Mouse (Mus musculus): Measurements from ENCODE around the gene Slc10a7.
A peak's percentile ranks its signal among the peaks of the same experiment; 100 is the strongest.

Gene Slc10a7

DNA sequence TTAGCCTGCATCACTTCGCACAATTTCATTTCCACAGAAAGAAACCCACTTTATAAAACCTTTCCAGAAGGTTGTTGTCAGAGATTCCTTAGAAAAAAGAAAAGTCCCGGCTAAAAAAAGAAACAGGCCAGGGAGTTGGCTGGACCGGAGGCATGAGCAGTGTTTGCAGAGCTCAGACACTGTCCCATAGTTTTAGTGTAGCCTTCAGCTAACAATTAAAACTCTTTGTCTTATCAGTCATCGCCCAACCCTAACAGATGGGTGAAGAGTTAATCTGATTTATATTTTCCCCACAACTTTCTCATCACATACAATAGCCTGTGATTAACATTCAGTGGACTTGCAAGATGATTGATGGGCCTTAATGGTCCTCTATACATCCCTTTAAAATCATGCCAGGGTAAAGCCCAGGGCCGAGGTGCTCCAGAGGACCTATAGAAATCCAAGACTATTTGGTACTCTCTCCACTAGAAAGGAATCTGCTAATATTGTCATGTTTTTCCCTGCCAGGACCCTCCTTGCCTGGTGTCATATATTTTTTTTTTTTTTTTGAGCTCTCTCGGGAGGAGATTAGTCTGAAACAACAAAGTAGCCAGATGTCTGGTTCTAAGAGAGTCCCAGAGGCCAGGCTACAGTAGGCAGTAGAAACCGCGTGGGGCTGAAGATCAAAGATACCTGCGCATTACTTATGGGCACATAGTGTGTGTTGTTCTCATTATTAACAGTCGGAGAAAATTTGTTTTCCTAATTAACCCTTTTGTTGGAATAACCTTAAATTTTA lies 41.0 kb downstream of the Slc10a7 start:
- DNase-seq, result no peak

DNA sequence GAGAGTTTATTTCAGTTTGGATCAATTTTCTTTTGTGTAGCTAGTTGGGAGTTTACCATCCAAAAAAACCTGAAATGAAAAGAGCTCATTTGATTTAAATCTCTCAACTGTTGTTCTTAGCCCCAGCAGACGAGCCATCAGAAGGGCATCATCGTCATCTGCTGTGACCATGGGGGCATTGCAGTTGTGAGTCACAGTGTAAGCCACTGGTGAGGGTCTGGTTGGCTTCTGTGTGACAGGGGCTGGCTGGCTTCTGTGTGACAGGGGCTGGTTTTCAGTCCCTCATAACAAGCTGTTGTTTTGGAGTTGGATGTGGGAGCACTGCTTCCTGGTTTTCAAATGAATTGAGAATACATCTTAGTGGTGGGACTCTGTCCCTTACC lies 41.6 kb downstream of the Slc10a7 start:
- no peak for DNase-seq

DNA sequence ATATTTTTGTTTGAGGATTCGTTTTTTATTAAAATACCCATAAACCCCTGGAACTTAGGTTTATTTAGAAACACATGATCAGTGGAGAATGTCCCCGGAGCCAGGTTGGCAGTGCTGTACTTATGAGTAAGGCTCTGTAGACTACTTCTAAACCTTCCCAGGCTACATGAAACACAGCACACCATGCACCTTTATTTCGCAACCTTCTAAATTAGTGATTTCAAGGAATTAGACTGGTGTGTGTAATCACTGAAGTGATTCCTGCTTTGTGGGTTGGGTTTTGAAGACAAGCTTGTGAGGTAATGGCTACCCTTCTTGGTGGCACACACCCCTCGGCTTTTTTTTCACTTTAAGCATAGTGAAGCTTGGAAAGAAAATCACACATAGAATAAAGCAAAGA lies 46.7 kb downstream of the Slc10a7 start:
- DNase-seq, result no peak

DNA sequence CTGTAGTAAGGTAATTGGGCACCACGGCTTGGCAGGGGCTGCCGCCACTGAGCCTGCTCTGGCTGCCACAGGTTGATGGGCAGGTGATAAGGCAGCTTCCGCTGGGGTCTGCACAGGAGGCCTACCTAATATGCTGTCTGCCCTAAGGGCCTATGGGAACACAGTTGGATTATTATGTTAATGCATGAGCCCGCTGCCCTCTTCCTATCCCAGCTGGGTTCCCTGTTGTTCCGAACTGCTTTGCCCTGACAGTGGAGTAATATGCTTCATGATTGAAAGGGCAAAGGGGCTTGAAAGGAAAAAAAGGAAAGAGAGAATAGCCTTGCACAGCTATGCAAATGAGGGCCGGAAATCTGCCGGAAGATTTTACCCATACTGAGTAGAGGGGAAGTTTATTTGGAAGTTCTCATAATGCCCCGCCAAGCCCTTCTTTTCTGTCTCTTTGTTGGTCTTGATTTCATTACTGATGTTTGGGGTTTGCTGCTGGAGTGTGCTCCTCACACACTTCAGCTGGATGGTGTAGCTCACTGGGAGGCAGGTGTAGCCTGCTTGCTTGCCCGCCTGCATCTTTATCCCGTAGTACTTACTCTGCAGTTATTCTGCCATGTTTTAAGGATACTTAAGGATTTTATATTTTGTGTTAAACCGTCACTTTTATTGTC lies 47.8 kb downstream of the Slc10a7 start:
- DNase-seq, result no peak

DNA sequence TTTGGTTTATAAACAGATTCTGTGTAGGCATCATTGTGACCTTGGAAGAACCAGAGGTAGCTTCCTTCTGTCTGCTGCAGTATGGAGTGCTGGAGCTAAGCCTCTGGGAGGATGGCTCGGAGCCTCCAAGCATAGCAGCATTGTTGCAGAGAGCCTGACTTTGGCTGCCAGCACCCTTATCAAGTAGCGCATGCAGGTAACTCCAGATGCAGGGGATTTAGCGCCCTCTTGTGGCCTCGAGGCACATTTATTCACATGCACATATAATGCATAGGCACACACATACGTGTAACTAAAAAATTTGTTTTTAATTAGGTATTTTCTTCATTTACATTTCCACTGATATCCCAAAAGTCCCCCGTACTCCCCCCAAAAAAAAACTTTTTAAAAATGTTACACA lies 52.5 kb downstream of the Slc10a7 start:
- peak; percentile 26 for DNase-seq

DNA sequence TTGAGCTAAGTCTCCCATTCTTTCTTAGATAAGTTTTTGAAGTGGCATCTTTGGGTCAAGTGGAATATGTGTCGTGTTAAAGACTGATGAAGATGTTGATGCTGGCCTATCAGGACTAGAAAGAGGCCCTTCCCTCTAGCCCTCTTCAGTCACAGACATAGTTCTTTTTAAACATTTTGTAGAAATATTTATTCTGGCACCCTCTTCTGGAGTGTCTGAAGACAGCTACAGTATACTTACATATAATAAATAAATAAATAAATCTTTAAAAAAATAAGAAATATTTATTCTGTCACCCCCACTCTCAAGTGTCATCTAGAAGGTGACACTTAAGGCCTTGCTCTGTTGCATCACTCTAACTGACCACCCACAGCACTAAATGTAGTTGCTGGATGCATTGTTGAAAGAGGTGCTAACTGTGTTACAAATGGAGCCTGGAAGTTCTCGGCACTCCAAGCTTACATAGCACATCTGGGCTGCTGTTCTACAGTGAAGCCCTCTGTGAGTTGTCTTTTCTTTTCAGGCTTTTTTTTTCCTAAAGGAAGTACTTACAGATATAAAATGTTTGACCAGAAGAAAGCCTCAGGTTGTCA lies 54.4 kb downstream of the Slc10a7 start:
- DNase-seq, result no peak

DNA sequence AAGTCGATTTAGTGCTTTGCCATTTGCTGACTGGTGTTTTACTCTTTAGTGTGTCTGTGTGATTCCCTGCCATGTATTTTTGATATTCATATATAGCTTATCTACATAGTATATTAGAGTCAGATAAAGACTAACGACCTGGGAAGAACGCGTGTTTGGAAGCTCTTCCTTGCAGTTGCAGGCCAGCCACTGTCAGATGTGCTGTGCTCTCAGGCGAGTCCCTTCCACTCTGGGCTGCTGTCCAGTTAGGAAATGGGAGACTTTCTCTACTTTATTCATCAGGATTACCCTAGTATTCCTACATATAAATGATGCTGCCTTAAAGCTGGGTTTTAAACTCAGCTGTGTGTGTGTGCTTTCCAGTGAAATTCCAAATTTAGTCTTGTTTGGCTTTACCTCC lies 55.1 kb downstream of the Slc10a7 start:
- DNase-seq, result no peak

DNA sequence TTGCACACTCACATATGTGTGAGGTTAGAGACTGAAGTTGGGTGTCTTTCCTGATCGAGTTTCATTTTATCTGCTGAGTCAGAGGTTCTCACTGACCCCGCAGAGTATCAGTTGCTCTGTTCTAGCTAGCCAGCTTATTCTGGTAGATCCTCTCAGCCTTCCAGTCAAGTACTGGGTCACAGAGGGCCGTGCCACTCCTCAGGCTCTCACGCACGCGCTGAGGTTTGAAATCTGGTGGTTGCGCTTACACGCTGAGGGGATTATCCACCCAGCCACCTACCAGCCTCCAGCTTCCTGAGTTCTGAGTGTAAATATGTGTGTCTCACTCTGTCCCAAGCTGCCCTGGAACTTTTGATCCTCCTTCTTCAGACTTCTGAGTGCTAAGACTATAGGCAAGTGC lies 59.0 kb downstream of the Slc10a7 start:
- DNase-seq, result no peak

DNA sequence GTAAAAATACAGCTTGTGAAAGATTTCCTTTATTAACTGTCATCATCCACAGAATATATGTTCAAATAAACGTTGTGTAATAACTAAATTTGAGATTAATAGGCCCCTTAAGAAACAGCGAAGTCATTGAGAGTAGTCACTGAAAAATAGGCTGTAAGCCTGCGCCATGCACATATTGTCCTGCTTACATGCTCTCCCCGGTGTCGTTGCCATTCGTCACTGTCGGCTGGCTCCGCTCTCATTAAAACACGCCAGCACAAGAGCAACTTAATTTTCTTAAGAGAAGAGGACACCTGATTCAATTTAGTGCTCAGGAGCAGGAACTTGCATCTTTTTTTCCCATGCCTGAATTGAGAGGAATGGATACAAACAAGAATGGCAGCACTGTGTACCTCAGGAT lies 62.4 kb downstream of the Slc10a7 start:
- no peak for DNase-seq

DNA sequence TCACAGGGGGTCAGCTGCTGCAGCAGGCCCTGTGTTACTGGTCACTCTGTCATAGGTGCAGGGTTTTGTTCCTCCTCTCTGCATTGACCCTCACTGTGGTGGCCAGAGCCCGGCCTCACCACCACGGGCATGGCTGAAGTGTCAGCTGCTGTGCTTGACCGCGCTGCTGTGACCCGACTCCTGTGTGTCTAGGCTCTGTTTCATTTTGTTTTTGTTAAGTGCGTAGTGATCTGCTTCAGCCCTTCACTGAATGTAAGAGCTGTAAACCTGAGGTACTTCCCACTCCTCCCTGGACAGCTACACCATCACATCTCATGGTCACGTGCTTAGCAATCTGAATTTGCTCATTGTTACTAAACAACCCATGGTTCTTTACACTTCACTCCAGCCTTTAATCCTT lies 65.1 kb downstream of the Slc10a7 start:
- DNase-seq, result no peak

DNA sequence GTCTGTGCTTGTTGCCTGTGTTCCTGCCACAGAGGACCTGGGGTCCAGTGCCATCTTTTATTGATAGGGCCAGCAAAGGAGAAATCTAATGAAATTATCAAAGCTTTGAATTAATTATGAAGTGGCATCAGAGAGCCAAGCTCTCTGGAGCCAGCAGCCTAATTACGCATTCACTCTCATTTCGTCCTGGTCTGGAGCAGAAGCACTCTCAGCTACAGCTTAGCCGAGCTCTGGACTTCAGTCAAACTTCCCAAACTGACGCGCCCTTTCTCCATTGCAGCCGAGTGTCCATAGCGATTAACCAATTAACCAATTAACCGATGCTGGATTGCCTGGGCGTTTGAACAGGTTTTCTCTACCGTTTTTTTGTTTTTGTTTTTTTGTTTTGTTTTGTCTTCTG lies 68.4 kb downstream of the Slc10a7 start:
- DNase-seq, result no peak

DNA sequence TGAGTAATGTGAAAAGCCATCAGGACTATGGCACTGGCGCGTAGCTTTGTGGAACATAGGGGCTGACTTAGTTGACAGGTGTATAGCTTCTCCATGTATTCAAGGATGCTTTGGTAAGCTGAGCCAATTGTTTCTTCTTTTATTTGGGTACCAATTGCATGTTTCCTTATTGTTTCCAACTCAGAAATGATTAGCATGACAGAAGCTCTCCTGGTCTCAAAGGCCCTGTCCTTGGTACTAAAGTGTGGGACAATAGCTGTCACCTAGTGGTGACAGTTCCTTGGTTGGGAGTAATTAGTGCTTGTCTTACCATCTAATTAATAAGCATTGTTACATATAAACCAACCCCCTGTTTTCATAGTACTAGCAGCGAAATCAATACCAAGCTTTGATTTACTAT lies 68.9 kb downstream of the Slc10a7 start:
- no peak for DNase-seq

DNA sequence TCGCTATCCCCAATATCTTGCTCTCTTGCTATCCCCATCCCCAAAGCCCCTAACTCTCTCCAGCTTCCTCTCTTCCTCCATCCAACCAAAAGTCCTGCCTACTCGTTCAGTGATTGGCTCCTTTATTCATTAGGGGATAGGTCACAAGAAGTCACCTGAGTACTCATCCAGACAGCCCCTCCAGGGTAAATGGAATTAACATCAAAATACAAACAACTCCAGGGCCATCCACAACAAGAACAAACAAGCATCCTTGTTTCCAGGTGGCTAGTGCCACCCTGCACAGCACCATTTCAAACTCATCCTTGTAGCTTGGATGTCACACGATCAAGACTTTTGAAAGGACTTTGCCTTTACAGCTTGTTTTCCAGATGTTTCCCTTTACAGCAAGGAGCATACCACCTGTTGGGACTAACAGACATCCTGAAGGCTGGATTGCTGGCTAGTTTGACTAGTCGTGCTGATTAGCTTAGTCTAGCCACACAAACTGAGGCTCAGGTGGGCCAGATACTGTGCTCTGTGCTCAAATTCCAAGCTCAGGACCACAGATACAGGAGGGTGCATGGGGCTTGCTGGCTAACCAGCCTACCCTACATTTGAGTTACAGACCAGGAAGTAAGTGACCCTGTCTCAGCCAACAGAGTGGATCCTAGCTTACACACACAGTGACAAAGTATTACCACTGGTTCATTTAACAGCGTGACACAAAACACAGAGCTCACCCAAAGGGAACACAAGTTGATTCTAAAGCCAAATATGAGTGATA lies 75.0 kb downstream of the Slc10a7 start:
- DNase-seq, result no peak

DNA sequence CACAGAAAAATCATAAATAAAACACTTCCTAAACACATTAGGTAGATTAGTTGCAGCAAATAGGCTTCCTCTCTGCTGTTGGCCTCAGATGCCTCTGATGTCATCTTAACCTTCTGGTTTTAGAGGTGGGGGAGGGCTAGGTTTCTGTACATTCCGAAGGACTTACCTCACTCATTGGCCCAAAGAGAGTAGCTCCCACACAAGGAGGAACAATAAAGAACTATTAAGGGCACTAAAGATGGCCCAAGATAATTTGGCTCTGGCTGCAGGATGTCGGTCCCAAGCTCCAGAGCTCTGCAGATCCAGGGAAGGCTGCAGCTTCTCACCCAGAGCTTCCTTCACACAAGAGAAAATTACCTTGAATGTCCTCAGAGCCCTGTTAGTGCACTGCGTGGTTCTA lies 75.7 kb downstream of the Slc10a7 start:
- no peak for DNase-seq

DNA sequence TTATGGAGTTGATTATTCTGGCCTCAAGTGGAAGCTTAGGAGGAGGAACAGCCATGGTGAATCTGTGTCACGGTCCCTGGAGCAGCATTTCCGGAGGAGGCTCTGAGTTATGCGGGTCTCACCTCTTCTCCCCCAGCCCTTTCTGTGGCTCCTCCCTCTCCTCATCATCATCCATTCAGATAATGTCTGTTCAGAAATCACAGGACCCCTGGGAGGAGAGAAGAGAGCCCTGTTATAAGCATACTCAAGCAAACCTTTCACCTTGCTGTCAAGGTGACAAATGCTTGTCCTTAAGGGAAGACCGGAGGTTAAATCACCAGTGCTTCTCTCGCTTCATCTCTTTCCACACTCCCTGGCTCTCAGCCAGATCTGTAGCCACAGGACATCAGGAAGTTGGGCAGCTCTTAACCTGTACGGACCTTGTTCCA lies 86.3 kb downstream of the Slc10a7 start:
- DNase-seq, result no peak

DNA sequence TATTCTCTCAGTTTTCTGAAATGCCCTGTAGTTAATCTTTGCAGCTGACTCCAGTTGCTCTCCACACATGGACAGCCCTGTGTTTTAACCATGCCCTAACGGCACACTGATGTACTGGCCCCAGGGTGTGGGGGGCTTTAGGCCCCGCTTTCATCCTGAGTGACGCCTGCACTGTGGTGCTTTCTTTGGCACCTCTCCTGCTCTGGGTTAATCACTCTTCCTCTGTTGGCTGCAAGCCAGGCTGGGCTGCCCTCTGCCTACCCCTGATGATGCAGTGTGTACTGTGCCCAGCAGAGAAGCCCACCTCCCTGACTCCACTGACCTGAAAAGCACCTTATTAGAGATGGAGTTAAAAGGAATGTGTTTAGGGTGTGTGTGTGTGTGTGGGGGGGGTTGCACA lies 89.1 kb downstream of the Slc10a7 start:
- DNase-seq, result no peak

DNA sequence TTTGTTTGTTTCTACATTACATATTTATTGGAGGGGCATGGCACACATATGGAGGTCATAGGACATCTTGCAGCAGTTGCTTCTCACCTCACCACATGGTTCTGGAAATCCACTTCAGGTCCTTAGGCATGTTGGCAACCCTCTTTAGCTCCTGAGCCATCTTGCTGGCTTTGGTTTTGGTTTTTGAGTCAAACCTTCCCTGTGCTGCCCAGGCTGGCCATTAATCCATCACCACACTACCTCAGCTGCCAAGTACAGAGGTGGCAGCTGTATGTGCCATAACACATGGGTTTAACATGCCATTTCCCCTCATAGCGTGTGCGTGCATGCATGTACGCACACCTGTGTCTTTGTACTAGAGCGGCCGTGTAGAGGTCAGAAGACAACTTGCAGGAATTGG lies 93.9 kb downstream of the Slc10a7 start:
- DNase-seq, result no peak

DNA sequence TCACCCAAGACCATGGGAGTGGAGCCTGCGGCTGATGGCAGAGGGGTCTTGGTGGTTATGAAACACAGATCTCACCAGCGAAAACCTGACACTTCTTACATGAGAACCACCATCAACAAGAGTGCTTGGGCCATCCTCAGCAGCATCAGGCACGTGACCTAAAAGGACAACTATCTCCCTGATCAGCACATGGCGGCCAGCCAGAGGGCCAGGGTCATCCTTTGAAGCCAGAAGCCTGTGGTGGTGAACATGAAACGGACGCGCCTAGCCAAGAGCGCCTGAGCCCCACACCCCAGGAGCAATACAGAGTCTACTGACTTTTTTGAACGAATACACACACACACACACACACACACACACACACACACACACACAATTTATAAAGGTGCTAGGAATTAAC lies 95.3 kb downstream of the Slc10a7 start:
- no peak for DNase-seq

DNA sequence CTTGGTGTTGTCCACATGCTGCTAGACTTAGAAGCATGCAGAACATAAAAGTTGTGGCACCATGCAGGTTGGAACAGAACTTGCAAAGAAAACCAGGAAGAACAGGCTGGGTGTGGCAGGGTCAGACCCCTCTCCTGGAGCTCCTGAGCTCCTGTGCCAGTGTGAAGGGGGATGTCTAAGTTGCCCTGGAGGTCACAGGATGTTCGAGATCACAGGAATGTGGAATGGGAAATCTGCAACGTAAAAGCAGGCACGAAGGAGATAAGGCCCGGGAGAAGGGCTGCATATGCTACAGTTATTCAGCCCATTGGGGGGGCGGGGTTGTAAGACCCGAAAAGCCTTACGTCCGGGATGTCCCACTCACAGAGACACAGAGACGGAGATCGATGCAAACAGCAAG lies 100.2 kb downstream of the Slc10a7 start:
- DNase-seq, result no peak

DNA sequence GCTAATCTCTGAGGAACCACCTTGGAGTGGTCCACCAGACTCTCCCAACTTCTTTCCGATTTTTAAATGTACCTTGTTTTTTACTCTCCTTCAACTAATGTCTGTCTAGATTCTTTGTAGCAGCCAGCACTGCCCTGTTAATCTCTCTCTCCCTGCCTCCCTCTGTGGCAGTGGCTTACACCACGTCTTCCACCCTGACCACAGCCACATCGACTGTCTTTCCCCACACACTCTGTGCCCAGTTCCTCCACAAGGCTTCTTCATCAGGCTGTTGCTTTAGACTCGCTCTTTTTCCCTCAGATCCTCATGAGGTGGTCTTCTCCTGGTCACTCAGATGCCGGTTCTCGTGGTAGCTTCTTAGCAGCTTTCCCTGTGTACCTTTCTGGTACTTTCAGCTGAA lies 101.9 kb downstream of the Slc10a7 start:
- no peak for DNase-seq

DNA sequence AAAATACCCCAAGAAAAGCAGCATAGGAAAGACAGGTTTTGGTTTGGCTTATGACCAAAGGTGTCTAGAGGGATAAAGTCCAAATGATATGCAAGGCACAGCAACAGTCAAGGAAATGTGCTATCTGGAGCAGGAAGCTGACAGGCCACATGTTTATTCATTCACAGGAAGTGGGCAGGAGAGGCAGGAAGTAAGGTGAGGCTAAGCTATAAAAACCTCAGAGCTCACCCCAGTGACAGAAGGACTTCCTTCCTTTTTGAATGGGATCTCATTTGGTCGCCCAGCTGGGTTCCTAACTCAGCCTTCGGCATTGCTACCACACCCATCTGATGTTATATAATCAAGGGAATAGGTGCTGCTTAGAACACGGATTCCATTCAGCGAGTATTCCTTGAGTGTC lies 113.2 kb downstream of the Slc10a7 start:
- no peak for DNase-seq

DNA sequence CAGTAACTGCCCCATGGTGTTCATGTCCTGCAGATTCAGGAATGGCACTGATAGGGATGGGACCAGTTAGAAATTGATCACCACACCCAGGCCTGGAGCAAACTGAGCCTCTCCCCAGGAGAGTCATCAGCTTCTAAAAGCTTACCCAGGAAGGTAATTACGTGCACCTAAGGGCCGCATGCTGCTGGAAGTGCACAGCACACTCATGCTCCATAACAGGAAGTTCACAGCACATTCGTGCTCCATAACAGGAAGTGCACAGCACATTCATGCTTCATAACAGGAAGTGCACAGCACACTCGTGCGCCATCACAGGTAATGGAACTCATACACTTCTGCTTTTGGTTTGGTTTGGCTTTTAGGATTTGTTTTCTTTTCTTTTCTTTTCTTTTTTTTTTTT lies 114.8 kb downstream of the Slc10a7 start:
- no peak for DNase-seq

DNA sequence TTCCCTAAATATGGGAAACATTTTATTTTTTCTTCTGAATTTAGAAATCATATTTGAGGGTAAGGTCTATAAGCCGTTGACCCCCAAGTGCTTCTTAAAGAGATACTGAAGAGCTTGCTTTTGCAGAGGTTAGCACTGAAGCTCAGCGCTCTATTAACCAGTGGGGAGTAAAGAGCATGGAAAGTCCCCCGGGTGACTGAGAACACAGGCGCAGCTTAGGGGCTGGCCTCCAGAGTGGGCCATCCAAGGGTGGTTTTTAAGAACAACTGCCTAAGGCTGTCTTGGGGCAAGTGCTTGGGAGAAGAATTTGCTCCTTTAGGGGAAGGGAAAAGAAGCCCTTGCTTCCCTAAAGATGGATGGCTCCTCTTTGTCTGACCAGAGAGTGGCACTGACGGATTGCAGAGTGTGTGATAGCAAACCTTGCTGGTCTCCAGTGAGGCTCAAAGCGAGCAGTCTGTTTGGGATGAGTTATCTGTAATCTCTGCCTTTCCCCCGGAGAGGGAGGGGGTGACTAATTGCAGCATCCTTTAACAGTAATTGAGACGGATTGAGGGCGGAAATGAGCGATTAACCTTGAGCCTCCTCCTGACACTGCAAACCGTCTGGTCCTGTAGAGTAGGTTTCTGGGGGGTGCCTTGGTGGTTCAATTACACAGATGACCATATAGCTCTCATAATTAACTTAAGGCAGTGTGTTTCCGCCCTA lies 115.7 kb downstream of the Slc10a7 start:
- DNase-seq, result no peak

All from thymus, postnatal 4 days (tissue).